Mouse (Mus musculus): ENCODE measurements at regions not wholly inside any gene's neighbourhood (a gene's known extent, or its start where the extent isn't known, plus 50 kb on each side); places are given as distances from the start of the nearest gene placed in this dataset.

DNA sequence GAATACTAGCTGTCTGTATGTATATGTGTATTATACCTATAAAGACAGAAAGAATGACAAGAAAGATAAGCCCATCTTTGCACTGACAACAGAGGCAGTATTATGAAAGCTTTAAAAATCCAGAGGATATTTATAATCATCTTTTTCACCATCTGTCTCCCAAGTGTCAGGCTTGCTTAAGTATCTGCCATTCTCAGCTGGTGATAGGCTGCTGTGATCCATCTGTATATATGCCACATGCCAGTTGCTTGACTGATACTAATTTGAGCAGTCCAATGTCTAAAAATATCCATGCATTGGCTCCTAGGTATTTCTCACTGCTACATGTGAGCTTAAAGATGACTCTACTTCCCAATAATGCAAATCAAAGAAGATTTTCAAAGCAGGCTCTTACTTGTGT is 950.3 kb downstream of the Pla2g4a start:
- TF ChIP-seq POLR2A (IDR thresholded peaks at IDR 0.05; ENCODE audit: insufficient read depth, low read length) (no peak), CTCF (IDR thresholded peaks at IDR 0.05; ENCODE audit: low read depth, low read length) (no peak)
